Mouse (Mus musculus) lung, adult 2 months (tissue): ENCODE measurements at regions not wholly inside any gene's neighbourhood (a gene's known extent, or its start where the extent isn't known, plus 50 kb on each side); places are given as distances from the start of the nearest gene placed in this dataset.

Source experiments
- DNase-seq: peaks from one replicate; pipeline ENCODE4 v3.0.0; 2022
- H3K4me1 ChIP-seq: fragments of 200-500 bp; 2 replicates; pipeline ENCODE4 v1.6.1; 2011; ENCODE audit warnings: low read length; ENCODE audit not compliant: control insufficient read depth, insufficient read depth
- H3K4me3 ChIP-seq: fragments of 200-500 bp; replicated peaks from 2 replicates; pipeline ENCODE3; 2011; ENCODE audit warnings: low read depth, mild to moderate bottlenecking, control low read depth, low read length; ENCODE audit errors: extremely low read depth
- CTCF ChIP-seq: fragments of 200-500 bp; IDR thresholded peaks from 2 replicates; pipeline ENCODE4 v1.5.1; 2011; ENCODE audit warnings: mild to moderate bottlenecking, low read length, control low read depth; ENCODE audit not compliant: insufficient read depth
- POLR2A ChIP-seq: fragments of 200-500 bp; IDR thresholded peaks from 2 replicates; pipeline ENCODE4 v1.6.1; 2011; ENCODE audit warnings: low read depth, mild to moderate bottlenecking, control low read depth, low read length, borderline replicate concordance; ENCODE audit errors: extremely low read depth
- WGBS: fragments of 180-500 bp; shearing (Covaris S2); methylation state at CpG from one replicate; pipeline ENCODE4 v1.1.7; 2018; 5-methylcytosine and 5-hydroxymethylcytosine counted together

DNA sequence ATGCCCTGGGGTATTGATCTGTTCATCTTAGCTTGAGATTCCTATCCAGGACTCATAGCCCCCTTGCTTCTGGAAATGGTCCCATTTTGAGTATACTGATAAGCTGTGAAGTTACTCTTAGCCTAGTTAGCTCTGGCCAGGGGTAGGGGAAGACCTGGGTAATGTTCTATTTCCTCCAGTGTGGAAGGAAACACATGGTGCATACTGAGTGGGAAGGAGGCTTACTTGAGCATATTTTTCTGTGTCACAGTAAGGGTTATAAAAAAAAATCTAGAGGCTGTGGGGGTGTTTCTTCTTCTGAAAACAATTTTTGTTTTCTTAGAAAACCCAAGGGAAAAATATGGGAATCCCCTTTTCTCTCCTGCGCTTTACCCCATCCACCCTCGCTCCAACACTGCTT, 124.4 kb downstream of the Tent5c start:
- no peak for TF ChIP-seq CTCF
- no peak for TF ChIP-seq POLR2A
- WGBS: 83% methylated on average over 2 of the region's 2 CpGs
- DNase-seq: no peak
- Histone ChIP-seq H3K4me1 (no peaks in the 10 kb centered on the region), H3K4me3 (no peak overlapping the region)

DNA sequence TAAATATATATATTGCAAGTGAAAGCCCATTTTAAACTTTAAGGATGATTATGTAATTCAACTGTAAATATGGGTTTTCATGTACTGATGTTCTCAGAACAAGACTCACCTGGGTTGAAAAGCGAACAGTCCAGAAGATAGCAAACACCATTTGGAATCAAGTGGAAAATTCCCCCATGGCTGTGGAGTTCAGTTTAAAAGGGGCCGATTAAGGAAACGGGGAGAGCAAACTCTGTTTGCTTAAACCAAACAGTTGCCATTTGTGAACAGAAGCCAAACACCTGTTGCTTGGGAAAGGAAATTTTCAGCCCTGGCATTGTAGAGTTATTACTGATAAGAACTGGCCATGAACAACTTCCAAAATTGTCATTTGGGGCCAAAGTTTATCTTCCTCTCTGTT, 126.1 kb downstream of the Tent5c start:
- WGBS: 42% methylated on average over 3 of the region's 3 CpGs
- TF ChIP-seq CTCF: no peak
- no peak for TF ChIP-seq POLR2A
- Histone ChIP-seq H3K4me1 (no peaks in the 10 kb centered on the region), H3K4me3 (no peak overlapping the region)
- DNase-seq: no peak

DNA sequence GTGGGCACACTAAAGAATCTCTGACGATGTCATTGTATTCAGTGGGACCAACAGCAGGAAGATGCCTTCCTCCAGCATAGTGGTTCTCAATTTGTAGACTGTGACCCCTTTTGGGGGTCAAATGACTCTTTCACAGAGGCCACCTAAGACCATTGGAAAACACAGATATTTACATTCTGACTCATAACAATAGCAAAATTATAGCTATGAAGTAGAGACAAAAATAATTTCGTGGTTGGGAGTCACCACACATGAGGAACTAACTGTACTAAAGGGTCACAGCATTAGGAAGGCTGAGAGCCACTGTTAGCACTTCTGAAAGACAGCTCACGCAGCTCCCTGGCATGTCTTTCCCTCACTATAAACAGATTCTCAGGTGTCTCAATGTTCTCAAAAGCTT, 129.1 kb downstream of the Tent5c start:
- DNase-seq: no peak
- TF ChIP-seq POLR2A (no peak), CTCF (no peak)
- WGBS: 79% methylated on average over 3 of the region's 3 CpGs
- H3K4me1 ChIP-seq: no peaks in the 10 kb centered on the region
- H3K4me3 ChIP-seq: no peak overlapping the region

DNA sequence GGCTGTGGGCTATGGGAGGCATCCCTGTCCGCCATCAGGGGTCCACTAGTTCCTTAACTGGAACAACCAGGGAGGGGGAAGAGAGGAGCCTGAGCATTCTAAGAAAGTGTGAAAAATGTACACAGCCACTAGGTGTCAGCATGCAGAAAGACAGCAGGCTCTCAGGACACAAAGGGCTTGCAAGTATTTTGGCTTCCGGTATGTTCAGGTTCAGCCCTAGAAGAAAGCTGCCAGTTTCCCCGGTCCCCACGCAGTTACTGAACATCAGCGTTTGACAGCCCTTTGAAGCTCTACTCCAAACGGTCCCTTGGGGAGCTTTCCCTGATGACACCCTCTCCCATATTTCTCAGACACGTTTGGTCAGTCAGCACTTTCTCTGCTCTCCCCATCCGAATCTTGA, 130.1 kb downstream of the Tent5c start:
- Histone ChIP-seq H3K4me1 (no peaks in the 10 kb centered on the region), H3K4me3 (no peak overlapping the region)
- WGBS: 12% methylated on average over 8 of the region's 8 CpGs
- peak; percentile 23 for DNase-seq
- TF ChIP-seq CTCF: 0 out of 2 replicates have a peak, but pooled peaks have one; percentile 10
- TF ChIP-seq POLR2A: no peak

DNA sequence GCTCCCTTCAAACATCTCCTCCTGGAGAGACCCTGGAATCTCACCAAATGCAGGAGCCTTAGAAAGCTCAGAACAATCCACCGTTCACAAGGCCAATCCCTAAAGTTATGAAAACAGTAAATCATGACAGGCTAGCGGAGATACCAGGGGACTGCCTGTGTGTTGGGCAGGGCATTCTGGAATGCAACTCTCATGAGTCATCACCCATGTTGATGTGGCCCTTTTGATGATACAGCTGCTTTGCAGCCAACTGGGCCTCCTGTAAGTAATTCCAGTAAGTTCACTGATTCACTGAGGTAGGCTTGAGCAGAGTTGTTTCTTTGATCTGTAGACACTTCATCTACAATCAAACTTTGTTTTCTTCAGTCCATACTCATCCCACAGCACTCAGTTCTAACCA, 155.6 kb downstream of the Tent5c start:
- TF ChIP-seq CTCF: no peak
- DNase-seq: no peak
- WGBS: 82% methylated on average over 2 of the region's 2 CpGs
- no peak overlapping the region for H3K4me3 ChIP-seq
- no peaks in the 10 kb centered on the region for H3K4me1 ChIP-seq

DNA sequence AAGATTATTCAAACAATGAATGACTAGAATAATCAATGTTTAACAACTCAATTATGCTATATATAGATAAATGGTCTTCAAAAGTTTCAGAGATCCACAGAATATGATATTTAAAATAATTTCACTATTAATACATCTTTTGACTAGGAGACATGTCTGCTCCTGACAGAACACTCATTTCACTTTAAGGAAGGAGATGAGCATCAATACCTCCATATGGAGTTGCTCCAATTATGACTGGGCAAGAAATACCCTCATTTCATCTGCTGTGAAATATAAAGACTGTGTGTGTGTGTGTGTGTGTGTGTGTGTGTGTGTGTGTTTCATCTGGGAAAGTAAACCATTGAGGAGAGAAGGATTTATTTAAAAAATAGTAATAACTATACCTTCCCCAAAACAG, 156.2 kb upstream of the Wdr3 start:
- TF ChIP-seq POLR2A (no peak), CTCF (no peak)
- H3K4me3 ChIP-seq: no peak overlapping the region
- no peak for DNase-seq
- no peaks in the 10 kb centered on the region for H3K4me1 ChIP-seq

DNA sequence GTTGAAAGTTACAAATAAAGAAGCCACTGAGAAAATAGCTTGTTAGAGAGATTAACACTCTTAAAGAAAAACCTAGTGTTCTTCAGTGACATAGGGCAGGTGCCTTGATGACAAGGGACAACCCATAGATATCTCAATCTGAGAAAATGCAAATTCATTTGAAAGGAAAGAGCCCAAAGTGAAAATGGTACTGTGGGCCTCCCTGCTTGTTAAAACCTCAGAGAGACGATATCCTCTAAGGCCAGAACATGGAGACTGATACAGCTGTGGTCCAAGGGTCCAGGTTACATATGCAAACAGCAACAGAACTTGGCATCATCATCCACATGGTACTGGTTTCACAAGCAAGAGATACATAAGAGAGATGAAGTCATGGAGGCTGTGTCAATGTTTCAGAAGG, 125.6 kb upstream of the Wdr3 start:
- Histone ChIP-seq H3K4me1 (no peaks in the 10 kb centered on the region), H3K4me3 (no peak overlapping the region)
- DNase-seq: no peak
- no peak for TF ChIP-seq CTCF
- no peak for TF ChIP-seq POLR2A
- WGBS: 68% methylated on average over 1 of the region's 1 CpGs

DNA sequence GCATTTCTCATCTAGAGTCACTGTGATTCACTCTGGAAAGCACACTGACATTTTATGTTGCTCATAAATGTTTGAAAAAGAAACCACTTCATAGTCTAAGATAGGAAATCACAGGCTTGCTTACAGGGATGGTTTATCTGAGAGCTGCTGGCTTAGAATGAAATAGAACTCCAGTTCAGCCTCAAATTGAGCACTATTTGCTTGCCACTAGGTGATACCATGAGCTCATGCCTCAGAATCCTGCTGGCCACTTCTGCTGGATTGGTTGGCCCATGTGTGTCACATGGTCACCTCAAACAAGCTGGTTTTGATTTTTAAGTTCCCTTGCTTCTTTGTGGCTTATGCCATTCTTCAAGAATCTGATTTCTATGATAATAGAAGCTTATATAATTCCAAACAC, 104.8 kb upstream of the Wdr3 start:
- DNase-seq: no peak
- no peak overlapping the region for H3K4me3 ChIP-seq
- no peak for TF ChIP-seq POLR2A
- TF ChIP-seq CTCF: no peak
- H3K4me1 ChIP-seq: no peaks in the 10 kb centered on the region

DNA sequence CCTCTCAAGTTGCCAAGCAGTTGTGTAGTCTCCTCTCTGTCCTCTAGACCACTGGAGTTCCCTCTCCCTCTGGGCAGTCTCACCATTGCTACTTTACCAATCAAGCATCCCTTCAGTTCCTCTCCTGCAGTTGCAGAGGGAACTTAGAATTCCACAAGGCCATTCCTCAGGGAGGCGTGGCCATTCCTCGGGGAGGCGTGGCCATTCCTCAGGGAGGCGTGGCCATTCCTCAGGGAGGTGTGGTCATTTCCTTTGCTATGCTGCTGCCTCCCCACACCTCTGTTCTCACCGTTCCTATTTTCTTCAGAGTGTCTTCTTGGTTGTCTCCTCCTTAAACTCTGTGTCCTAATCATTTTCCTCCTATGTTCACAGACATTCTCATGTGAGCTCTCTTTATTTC, 102.8 kb upstream of the Wdr3 start:
- TF ChIP-seq POLR2A (no peak), CTCF (no peak)
- Histone ChIP-seq H3K4me3 (no peak overlapping the region), H3K4me1 (no peaks in the 10 kb centered on the region)
- WGBS: 50% methylated on average over 5 of the region's 5 CpGs
- DNase-seq: no peak
